In the genomic region with DNA sequence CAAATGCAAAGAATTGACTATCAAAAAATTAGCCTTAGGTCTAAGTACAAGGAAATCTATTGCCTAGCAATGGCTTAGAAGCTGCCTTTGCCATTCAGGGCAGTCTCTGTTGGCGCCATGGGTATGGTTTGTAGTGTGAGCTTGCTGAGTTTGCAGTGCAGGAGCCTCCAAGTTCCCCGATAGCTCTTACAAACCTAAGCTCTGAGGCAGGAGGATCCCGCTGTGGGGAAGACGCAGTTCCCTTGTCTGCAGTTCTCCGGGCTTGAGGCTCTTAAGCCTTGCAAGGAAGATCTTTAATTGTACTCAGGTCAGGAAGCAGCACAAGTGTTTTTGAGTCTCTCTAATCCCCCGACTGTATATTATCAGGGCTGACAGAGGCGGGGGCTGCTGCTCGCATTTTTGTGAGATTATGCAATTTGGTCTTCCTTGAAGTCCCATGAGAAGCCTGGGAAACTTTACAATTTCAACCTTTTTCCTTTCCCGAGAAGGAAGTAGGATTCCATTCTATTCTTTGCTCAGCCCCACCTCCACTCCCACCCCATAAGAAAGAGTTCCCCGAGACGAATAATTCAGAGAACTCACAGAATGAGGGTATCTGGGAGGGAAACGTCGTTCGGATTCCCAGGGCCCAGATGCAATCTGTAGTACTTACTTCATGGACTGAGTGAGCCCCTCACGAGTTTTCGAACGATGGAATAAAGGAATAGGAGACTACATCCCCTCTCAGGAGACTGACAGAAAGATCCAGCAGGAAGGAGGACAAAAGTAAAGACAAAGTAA, we compare ENCODE assay signal across 14 mouse cellular contexts.
DNase-seq lines count a peak whose midpoint lies in the region; ATAC-seq and TF ChIP-seq lines count a peak whose summit lies in the region.
"Had no signal": no experiment of that assay in that cellular context is flagged by ENCODE, and none has a peak within 500 bp of the region (broad histone marks: within the 10 kb centered on the region; RNA-seq: fewer than 3 reads in every experiment).

No protein-coding gene starts in this region.

- ATAC-seq in stomach, embryonic 14.5 days (ENCODE audit: insufficient number of reproducible peaks, insufficient read depth, low FRiP score, low read depth), result no peak
- no peak for ATAC-seq in stomach, postnatal 0 days (ENCODE audit: low FRiP score, low TSS enrichment)

- H3K4me2 ChIP-seq in stomach, embryonic 14.5 days (replicated peaks; ENCODE audit: low read depth, low read length), result peak overlapping the region; percentile 20; the same call in 1 of the 2 replicates
- no peak overlapping the region for H3K4me2 ChIP-seq in stomach, postnatal 0 days (replicated peaks; ENCODE audit: low read depth)

- TF ChIP-seq EP300 in stomach, postnatal 0 days (optimal IDR thresholded peaks at IDR 0.05), result no peak

- H3K9me3 ChIP-seq in stomach, embryonic 14.5 days (ENCODE audit: control insufficient read depth, low read depth, low read length), result no peaks in the 10 kb centered on the region
- H3K9me3 ChIP-seq in stomach, postnatal 0 days (ENCODE audit: control insufficient read depth, low read length), result no peaks in the 10 kb centered on the region

- H3K4me1 ChIP-seq in stomach, embryonic 14.5 days (ENCODE audit: control insufficient read depth, insufficient read depth, low read length), result peaks cover 14% of the 10 kb centered on the region; the same call in 1 of the 2 replicates
- H3K4me1 ChIP-seq in stomach, postnatal 0 days (replicated peaks; ENCODE audit: control insufficient read depth, insufficient read depth), result peaks cover 4% of the 10 kb centered on the region; the same call in 1 of the 2 replicates

- no peak overlapping the region for H3K4me3 ChIP-seq in stomach, embryonic 14.5 days (ENCODE audit: low read depth, low read length)
- H3K4me3 ChIP-seq in stomach, postnatal 0 days (ENCODE audit: low read depth, low read length), result no peak overlapping the region

- DNase-seq in heart, adult 11 months, result peak; percentile 53
- no peak for DNase-seq in heart, postnatal 4 days
- no peak for DNase-seq in stomach, postnatal 0 days (ENCODE audit: low spot score)
- DNase-seq in mesoderm, embryonic 11.5 days (ENCODE audit: low read depth, low spot score), result peak; percentile 13
- DNase-seq in yolk sac, embryonic 10.5 days (ENCODE audit: low spot score), result peak; percentile 14
- DNase-seq in adrenal gland, postnatal 10 days, result no peak
- no peak for DNase-seq in frontal cortex, postnatal 14 days (ENCODE audit: low spot score in 2 of 2)
- DNase-seq: cerebellum, adult 11 months; gastrocnemius, postnatal 25 days; kidney, adult 8-10 months; layer of hippocampus, postnatal 36 days; thymus, postnatal 4 days had no signal

- no peak overlapping the region; the same call in 1 of the 2 replicates for H3K27ac ChIP-seq in stomach, embryonic 14.5 days (ENCODE audit: low read length)
- no peak overlapping the region for H3K27ac ChIP-seq in stomach, postnatal 0 days (replicated peaks)
- H3K27ac ChIP-seq: liver, embryonic 14.5 days had no signal

- no peak for TF ChIP-seq CTCF in stomach, postnatal 0 days (IDR thresholded peaks at IDR 0.05; ENCODE audit: low read depth)

- 0 out of 2 replicates have a peak, but pooled peaks cover 3% of the 10 kb centered on the region for H3K27me3 ChIP-seq in stomach, embryonic 14.5 days (ENCODE audit: control insufficient read depth, insufficient read depth, low read length)
- no peaks in the 10 kb centered on the region for H3K27me3 ChIP-seq in stomach, postnatal 0 days (ENCODE audit: control insufficient read depth, insufficient read depth, low read length)

- no peak overlapping the region for H3K9ac ChIP-seq in stomach, embryonic 14.5 days (replicated peaks; ENCODE audit: low read depth, low read length)
- H3K9ac ChIP-seq in stomach, postnatal 0 days (ENCODE audit: low read length), result no peak overlapping the region
- H3K9ac ChIP-seq: liver, embryonic 14.5 days had no signal

- 12% methylated on average over 17 of the region's 17 CpGs for WGBS in stomach, embryonic 14.5 days
- 17% methylated on average over 17 of the region's 17 CpGs for WGBS in stomach, postnatal 0 days

- no peaks in the 10 kb centered on the region for H3K36me3 ChIP-seq in stomach, embryonic 14.5 days (ENCODE audit: control insufficient read depth, insufficient read depth, low read length)
- H3K36me3 ChIP-seq in stomach, postnatal 0 days (ENCODE audit: control insufficient read depth, insufficient read depth, low read length), result no peaks in the 10 kb centered on the region

Comparison
In these comparisons a context has a peak if more than half of its experiments do, and no peak if none do; other contexts are left out.
1. DNase-seq: peak in heart, adult 11 months (single experiment), mesoderm, embryonic 11.5 days (single experiment) and yolk sac, embryonic 10.5 days (single experiment); none in heart, postnatal 4 days (single experiment), stomach, postnatal 0 days (single experiment), adrenal gland, postnatal 10 days (single experiment) and frontal cortex, postnatal 14 days (0 of 2).